ENCODE assay signal across 27 mouse cellular contexts in genomic region chr11:31935652-31936051, GRCm38 (mm10). TPM values are rescaled to one million over a fixed set of nuclear protein-coding genes. Genes with fewer than 3 reads are reported as not detected.
A peak's percentile ranks its signal among the peaks of the same experiment; 100 is the strongest.
DNase-seq lines count a peak whose midpoint lies in the region; ATAC-seq and TF ChIP-seq lines count a peak whose summit lies in the region.
"Had no signal": no experiment of that assay in that cellular context is flagged by ENCODE, and none has a peak within 500 bp of the region (broad histone marks: within the 10 kb centered on the region; RNA-seq: fewer than 3 reads in every experiment).

No protein-coding gene starts in this region.

- TF ChIP-seq CTCF in layer of hippocampus, adult 2 months (conservative IDR thresholded peaks at IDR 0.05) = no peak
- no peak for TF ChIP-seq CTCF in thymus, adult 2 months (IDR thresholded peaks at IDR 0.05; ENCODE audit: borderline replicate concordance, control insufficient read depth, extremely low read depth, insufficient read depth, low read length, poor library complexity)

- H3K4me3 ChIP-seq in heart, embryonic 10.5 days = no peak overlapping the region
- H3K4me3 ChIP-seq in midbrain, embryonic 16.5 days (ENCODE audit: low read depth, low read length) = no peak overlapping the region
- H3K4me3 ChIP-seq in layer of hippocampus, adult 2 months = no peak overlapping the region
- H3K4me3 ChIP-seq in thymus, adult 2 months (ENCODE audit: control insufficient read depth, insufficient read depth, low read length) = no peak overlapping the region
- H3K4me3 ChIP-seq: embryonic facial prominence, embryonic 10.5 days; forebrain, embryonic 10.5 days; liver, embryonic 15.5 days; lung, embryonic 15.5 days; stomach, embryonic 15.5 days had no signal

- H3K9me3 ChIP-seq in heart, embryonic 10.5 days = no peaks in the 10 kb centered on the region
- H3K9me3 ChIP-seq in midbrain, embryonic 16.5 days (replicated peaks; ENCODE audit: control insufficient read depth, low read length, poor library complexity, severe bottlenecking) = no peaks in the 10 kb centered on the region
- H3K9me3 ChIP-seq: embryonic facial prominence, embryonic 10.5 days; forebrain, embryonic 10.5 days; liver, embryonic 15.5 days; lung, embryonic 15.5 days; stomach, embryonic 15.5 days had no signal

- H3K27me3 ChIP-seq in heart, embryonic 10.5 days (ENCODE audit: insufficient read depth, poor library complexity, severe bottlenecking) = no peaks in the 10 kb centered on the region
- H3K27me3 ChIP-seq in midbrain, embryonic 16.5 days (ENCODE audit: control insufficient read depth, insufficient read depth, low read depth, low read length) = no peaks in the 10 kb centered on the region
- no peaks in the 10 kb centered on the region for H3K27me3 ChIP-seq in thymus, adult 2 months (ENCODE audit: control insufficient read depth, insufficient read depth, low read length)
- H3K27me3 ChIP-seq: liver, embryonic 15.5 days; lung, embryonic 15.5 days; stomach, embryonic 15.5 days had no signal

- peaks cover 19% of the 10 kb centered on the region for H3K36me3 ChIP-seq in heart, embryonic 10.5 days
- H3K36me3 ChIP-seq in midbrain, embryonic 16.5 days (ENCODE audit: control insufficient read depth, insufficient read depth, low read length) = peaks cover 4% of the 10 kb centered on the region
- peaks cover 20% of the 10 kb centered on the region for H3K36me3 ChIP-seq in thymus, adult 2 months (ENCODE audit: control insufficient read depth, insufficient read depth, low read length)

- peaks cover 9% of the 10 kb centered on the region for H3K4me1 ChIP-seq in heart, embryonic 10.5 days
- H3K4me1 ChIP-seq in midbrain, embryonic 16.5 days (ENCODE audit: control insufficient read depth, insufficient read depth, low read length) = peaks cover 2% of the 10 kb centered on the region
- no peaks in the 10 kb centered on the region for H3K4me1 ChIP-seq in thymus, adult 2 months (replicated peaks; ENCODE audit: control insufficient read depth, insufficient read depth, low read length)
- H3K4me1 ChIP-seq: forebrain, embryonic 10.5 days; liver, embryonic 15.5 days; lung, embryonic 15.5 days; stomach, embryonic 15.5 days had no signal

- no peak overlapping the region for H3K27ac ChIP-seq in heart, embryonic 10.5 days
- no peak overlapping the region for H3K27ac ChIP-seq in midbrain, embryonic 16.5 days (ENCODE audit: low read length)
- H3K27ac ChIP-seq in layer of hippocampus, adult 2 months = no peak overlapping the region
- H3K27ac ChIP-seq in thymus, adult 2 months (ENCODE audit: control insufficient read depth, insufficient read depth, low read length) = no peak overlapping the region
- H3K27ac ChIP-seq: embryonic facial prominence, embryonic 10.5 days; forebrain, embryonic 10.5 days; hindbrain, postnatal 0 days; liver, embryonic 15.5 days; lung, embryonic 15.5 days; macrophage; stomach, embryonic 15.5 days had no signal

- WGBS in heart, embryonic 10.5 days = 27% methylated on average over 4 of the region's 4 CpGs
- 49% methylated on average over 4 of the region's 4 CpGs for WGBS in midbrain, embryonic 16.5 days
- WGBS in thymus, adult 2 months = 84% methylated on average over 4 of the region's 4 CpGs

- no peak overlapping the region for H3K4me2 ChIP-seq in midbrain, embryonic 16.5 days (ENCODE audit: low read length)
- H3K4me2 ChIP-seq: liver, embryonic 15.5 days; lung, embryonic 15.5 days; stomach, embryonic 15.5 days had no signal

- DNase-seq in heart, adult 18-20 months = peak; percentile 49 to 65
- DNase-seq in heart, embryonic 10.5 days (ENCODE audit: low spot score) = no peak
- DNase-seq in NIH3T3 (ENCODE audit: low read depth) = peak; percentile 18
- DNase-seq in heart, adult 9 months (ENCODE audit: low spot score in 2 of 2) = peak; percentile 37 to 43
- peak; percentile 64 to 66 for DNase-seq in heart, postnatal 10 days
- no peak for DNase-seq in layer of hippocampus, adult 2 months (ENCODE audit: low spot score in 2 of 2)
- DNase-seq in thymus, adult 2 months = no peak
- DNase-seq: adrenal gland, postnatal 36 days; cerebellum, adult 9-10 months; kidney, adult 8-10 months; kidney, postnatal 25 days; right cerebral cortex, adult 18-20 months; thymus, adult 18-20 months; thymus, postnatal 4 days had no signal

- intact Hi-C loops in heart, postnatal 10 days (cut with DNase I) = no loop called here

- no peak for TF ChIP-seq POLR2A in thymus, adult 2 months (IDR thresholded peaks at IDR 0.05; ENCODE audit: control insufficient read depth, extremely low read depth, insufficient read depth, low read length, poor library complexity)

- no peak overlapping the region for H3K9ac ChIP-seq in midbrain, embryonic 16.5 days (ENCODE audit: low read depth, low read length)
- H3K9ac ChIP-seq: liver, embryonic 15.5 days; lung, embryonic 15.5 days; stomach, embryonic 15.5 days had no signal

- ATAC-seq in midbrain, embryonic 16.5 days = no peak
- ATAC-seq: CD4-positive, CD25-positive, alpha-beta regulatory T cell, adult 4 months; hindbrain, postnatal 0 days had no signal

RNA-seq across cellular contexts. Expression of gene 4930524B15Rik, which starts 29.7 kb away (rescaled TPM):
- total RNA-seq in heart, adult 18-20 months (2021) = not detected
- 0.30 and 0.35 TPM in 2 replicates for polyA plus RNA-seq in heart, embryonic 10.5 days (2016; fragmentation: Nextera tagmentation; extraction: Ambion mirVana)
- not detected for total RNA-seq in heart, postnatal 10 days (2021)
- 0.20 and 0.53 TPM in 2 replicates for polyA plus RNA-seq in midbrain, embryonic 16.5 days (2015; fragmentation: Nextera tagmentation; extraction: Ambion mirVana)
- total RNA-seq in layer of hippocampus, adult 2 months (2021) = not detected
- polyA plus RNA-seq in thymus, adult 2 months (2012; rRNA removed) = 0.12 TPM in 1 of 2 replicates, not detected in the other
- total RNA-seq: adrenal gland, adult 18-20 months; adrenal gland, postnatal 36 days; gastrocnemius, adult 18-20 months; left cerebral cortex, postnatal 36 days; midbrain, postnatal 0 days had no signal
- polyA plus RNA-seq: CD4-positive, CD25-positive, alpha-beta regulatory T cell, adult 4 months; liver, embryonic 15.5 days; lung, embryonic 15.5 days; macrophage; stomach, embryonic 15.5 days had no signal

Comparison
In these comparisons a context has a peak if more than half of its experiments do, and no peak if none do; other contexts are left out.
1. DNase-seq: peak in heart, adult 18-20 months (2 of 2), NIH3T3 (single experiment), heart, adult 9 months (2 of 2) and heart, postnatal 10 days (2 of 2); none in heart, embryonic 10.5 days (single experiment), layer of hippocampus, adult 2 months (0 of 2) and thymus, adult 2 months (single experiment).